Mouse (Mus musculus) myocyte (in vitro differentiated cells): ENCODE results near the gene Lpar6. TPM values are rescaled to one million over a fixed set of nuclear protein-coding genes. Genes with fewer than 3 reads are reported as not detected.

Experiments used
- H3K27me3 ChIP-seq: one replicate; pipeline ENCODE4 v1.6.1; 2011; ENCODE audit not compliant: control insufficient read depth, insufficient read depth, insufficient read length
- H3K36me3 ChIP-seq: one replicate; pipeline ENCODE4 v1.6.1; 2011; ENCODE audit not compliant: control insufficient read depth, insufficient read depth
- H3K4me2 ChIP-seq: one replicate; pipeline ENCODE4 v1.6.1; 2011; ENCODE audit warnings: low read depth, control low read depth
- H3K4me3 ChIP-seq: one replicate; pipeline ENCODE4 v1.5.1; 2011; ENCODE audit warnings: mild to moderate bottlenecking, control low read depth, moderate library complexity
- H3K79me2 ChIP-seq: one replicate; pipeline ENCODE4 v1.6.1; 2011; ENCODE audit not compliant: control insufficient read depth, insufficient read depth
- H3ac ChIP-seq: one replicate; pipeline ENCODE4 v1.6.1; 2011; ENCODE audit not compliant: control insufficient read depth, insufficient read length
- CEBPB ChIP-seq: IDR thresholded peaks from 2 replicates; pipeline ENCODE4 v1.6.1; 2011; ENCODE audit warnings: mild to moderate bottlenecking, moderate library complexity; ENCODE audit not compliant: poor library complexity, insufficient read depth, severe bottlenecking
- E2F4 ChIP-seq: IDR thresholded peaks from one replicate; pipeline ENCODE4 v1.6.1; 2011; ENCODE audit warnings: mild to moderate bottlenecking, control low read depth, moderate library complexity; ENCODE audit not compliant: insufficient read depth
- MAX ChIP-seq: IDR thresholded peaks from one replicate; pipeline ENCODE4 v1.6.1; 2011; ENCODE audit warnings: low read depth, mild to moderate bottlenecking, control low read depth
- MYOD1 ChIP-seq, 3 experiments: IDR thresholded peaks; one replicate each; pipeline ENCODE4 v1.6.1; 2011; ENCODE audit warnings: control low read depth in 2 of 3, low read depth in 2 of 3, mild to moderate bottlenecking in 2 of 3, moderate library complexity in 1 of 3; ENCODE audit not compliant: insufficient read length in 2 of 3, control insufficient read depth in 1 of 3
- MYOG ChIP-seq, 3 experiments: IDR thresholded peaks; one replicate each; pipeline ENCODE4 v1.6.1; 2011; ENCODE audit warnings: control low read depth in 2 of 3, low read depth in 2 of 3, mild to moderate bottlenecking in 2 of 3; ENCODE audit not compliant: insufficient read length in 2 of 3, control insufficient read depth in 1 of 3, insufficient read depth in 1 of 3
- POLR2A ChIP-seq: IDR thresholded peaks from one replicate; pipeline ENCODE4 v1.6.1; 2011; ENCODE audit warnings: low read depth, mild to moderate bottlenecking, control low read depth, moderate library complexity; ENCODE audit not compliant: insufficient read length
- POLR2AphosphoS2 ChIP-seq: IDR thresholded peaks from one replicate; pipeline ENCODE4 v1.6.1; 2011; ENCODE audit warnings: low read depth, control low read depth; ENCODE audit not compliant: insufficient read length
- REST ChIP-seq: IDR thresholded peaks from one replicate; pipeline ENCODE4 v1.6.1; 2011; ENCODE audit warnings: mild to moderate bottlenecking, control low read depth, moderate library complexity; ENCODE audit not compliant: insufficient read depth, insufficient read length
- SRF ChIP-seq: IDR thresholded peaks from one replicate; pipeline ENCODE4 v1.6.1; 2011; ENCODE audit warnings: low read depth; ENCODE audit not compliant: control insufficient read depth, insufficient read length
- TCF12 ChIP-seq: IDR thresholded peaks from one replicate; pipeline ENCODE4 v1.6.1; 2011; ENCODE audit warnings: mild to moderate bottlenecking, control low read depth; ENCODE audit not compliant: poor library complexity, insufficient read depth, severe bottlenecking
- TCF3 ChIP-seq: IDR thresholded peaks from one replicate; pipeline ENCODE4 v1.6.1; 2011; ENCODE audit warnings: low read depth, control low read depth; ENCODE audit not compliant: insufficient read length
- USF1 ChIP-seq: IDR thresholded peaks from one replicate; pipeline ENCODE4 v1.6.1; 2011; ENCODE audit warnings: low read depth, mild to moderate bottlenecking, control low read depth, moderate library complexity
- polyA plus RNA-seq: library from polyadenylated mRNA; unstranded; fragments of >200 nt; fragmentation: generic; extraction: Trizol; gene quantifications from one replicate; pipeline ENCODE4 v1.2.1, GENCODE M21; 2012; ENCODE audit warnings: missing spikeins

The Lpar6 gene
- polyA plus RNA-seq, 1 experiment = 0.59 TPM

GRCm38 (mm10) chr14:73254412-73254811 lies 16.7 kb downstream of the Lpar6 start:
- no peak overlapping the region for H3ac ChIP-seq
- H3K79me2 ChIP-seq = no peaks in the 10 kb centered on the region
- H3K36me3 ChIP-seq = peaks cover 9% of the 10 kb centered on the region
- TF ChIP-seq USF1 = no peak
- TF ChIP-seq POLR2A = no peak
- no peak for TF ChIP-seq REST
- H3K4me2 ChIP-seq = no peak overlapping the region
- no peak overlapping the region for H3K4me3 ChIP-seq
- H3K27me3 ChIP-seq = no peaks in the 10 kb centered on the region

- Histone ChIP-seq H3ac (no peak overlapping the region), H3K4me2 (no peak overlapping the region), H3K4me3 (no peak overlapping the region), H3K79me2 (no peaks in the 10 kb centered on the region), H3K36me3 (peaks cover 12% of the 10 kb centered on the region), H3K27me3 (no peaks in the 10 kb centered on the region)
- TF ChIP-seq MYOG (IDR thresholded peaks at IDR 0.05; ENCODE audit: control insufficient read depth in 1 of 3, insufficient read depth in 1 of 3, insufficient read length in 2 of 3, low read depth in 2 of 3) (no peak), MAX (no peak), SRF (no peak), POLR2AphosphoS2 (no peak), REST (no peak)
These were observed 17.8 kb downstream of the Lpar6 start for GRCm38 (mm10) chr14:73255426-73255970.

GRCm38 (mm10) chr14:73257348-73257747 lies 19.7 kb downstream of the Lpar6 start:
- H3K36me3 ChIP-seq = peaks cover 18% of the 10 kb centered on the region
- TF ChIP-seq POLR2A (no peak), MYOD1 (IDR thresholded peaks at IDR 0.05; ENCODE audit: control insufficient read depth in 1 of 3, insufficient read length in 2 of 3, low read depth in 2 of 3) (no peak), SRF (no peak), POLR2AphosphoS2 (no peak), MAX (no peak), TCF3 (no peak), USF1 (no peak), E2F4 (no peak)
- no peak overlapping the region for H3K4me2 ChIP-seq
- no peaks in the 10 kb centered on the region for H3K27me3 ChIP-seq
- H3K79me2 ChIP-seq = no peaks in the 10 kb centered on the region
- no peak overlapping the region for H3K4me3 ChIP-seq
- no peak overlapping the region for H3ac ChIP-seq

- no peaks in the 10 kb centered on the region for H3K79me2 ChIP-seq
- no peaks in the 10 kb centered on the region for H3K27me3 ChIP-seq
- H3K36me3 ChIP-seq = peaks cover 25% of the 10 kb centered on the region
- H3K4me3 ChIP-seq = no peak overlapping the region
- TF ChIP-seq TCF3 (no peak), REST (no peak), SRF (no peak), CEBPB (no peak), E2F4 (no peak), POLR2AphosphoS2 (no peak), POLR2A (no peak), MYOD1 (IDR thresholded peaks at IDR 0.05; ENCODE audit: control insufficient read depth in 1 of 3, insufficient read length in 2 of 3, low read depth in 2 of 3) (no peak), USF1 (no peak), MYOG (IDR thresholded peaks at IDR 0.05; ENCODE audit: control insufficient read depth in 1 of 3, insufficient read depth in 1 of 3, insufficient read length in 2 of 3, low read depth in 2 of 3) (no peak), MAX (no peak), TCF12 (no peak)
- no peak overlapping the region for H3ac ChIP-seq
- no peak overlapping the region for H3K4me2 ChIP-seq
These were observed 20.5 kb downstream of the Lpar6 start for GRCm38 (mm10) chr14:73258181-73258580.

GRCm38 (mm10) chr14:73262210-73262609 lies 24.5 kb downstream of the Lpar6 start:
- no peak overlapping the region for H3ac ChIP-seq
- H3K79me2 ChIP-seq = no peaks in the 10 kb centered on the region
- no peak overlapping the region for H3K4me2 ChIP-seq
- no peaks in the 10 kb centered on the region for H3K27me3 ChIP-seq
- TF ChIP-seq MAX (no peak), REST (no peak), POLR2AphosphoS2 (no peak), TCF3 (no peak), POLR2A (no peak), CEBPB (no peak), SRF (no peak), TCF12 (no peak), USF1 (no peak), E2F4 (no peak), MYOD1 (IDR thresholded peaks at IDR 0.05; ENCODE audit: control insufficient read depth in 1 of 3, insufficient read length in 2 of 3, low read depth in 2 of 3) (no peak), MYOG (IDR thresholded peaks at IDR 0.05; ENCODE audit: control insufficient read depth in 1 of 3, insufficient read depth in 1 of 3, insufficient read length in 2 of 3, low read depth in 2 of 3) (no peak)
- peaks cover 32% of the 10 kb centered on the region for H3K36me3 ChIP-seq
- no peak overlapping the region for H3K4me3 ChIP-seq
